Mouse (Mus musculus) ovary, postnatal 14 days (tissue): ENCODE measurements around the gene Ccn1.

Experiments
- DNase-seq: peaks from one replicate; pipeline ENCODE4 v3.0.0; 2022; ENCODE audit warnings: low spot score

Gene Ccn1

GRCm38 (mm10) chr3:145619621-145620365, 30.0 kb downstream of the Ccn1 start:
- no peak for DNase-seq

GRCm38 (mm10) chr3:145618299-145618698, 31.5 kb downstream of the Ccn1 start:
- no peak for DNase-seq

- no peak for DNase-seq
These were observed 35.2 kb downstream of the Ccn1 start for GRCm38 (mm10) chr3:145614362-145615115.

- no peak for DNase-seq
These were observed 36.5 kb downstream of the Ccn1 start for GRCm38 (mm10) chr3:145613234-145613633.

- DNase-seq: no peak
These were observed 37.1 kb downstream of the Ccn1 start for GRCm38 (mm10) chr3:145612662-145613061.

GRCm38 (mm10) chr3:145608320-145608719, 41.5 kb downstream of the Ccn1 start:
- DNase-seq: no peak

GRCm38 (mm10) chr3:145605437-145606123, 44.2 kb downstream of the Ccn1 start:
- no peak for DNase-seq

- DNase-seq: no peak
These were observed 47.2 kb downstream of the Ccn1 start for GRCm38 (mm10) chr3:145602410-145603206.

- DNase-seq: no peak
These were observed 48.4 kb downstream of the Ccn1 start for GRCm38 (mm10) chr3:145601345-145601744.

GRCm38 (mm10) chr3:145600801-145601200, 49.0 kb downstream of the Ccn1 start:
- no peak for DNase-seq

- no peak for DNase-seq
These were observed 50.7 kb downstream of the Ccn1 start for GRCm38 (mm10) chr3:145599059-145599458.
